Mouse (Mus musculus) hindbrain, embryonic 12.5 days (tissue): Measurements from ENCODE around the gene Cdh20. TPM values are rescaled to one million over a fixed set of nuclear protein-coding genes. Genes with fewer than 3 reads are reported as not detected.

Experiments
- ATAC-seq: fragments of 200-750 bp; cut with Nextera tagmentation; 2 replicates; pipeline ENCODE4 v1.8.0; 2017; ENCODE audit warnings: moderate TSS enrichment; ENCODE audit not compliant: low FRiP score
- H3K27ac ChIP-seq: fragments of 300-500 bp; sonication (generic); 2 replicates; pipeline ENCODE4 v1.5.1; 2016; ENCODE audit warnings: mild to moderate bottlenecking
- H3K27me3 ChIP-seq: fragments of 300-500 bp; sonication (generic); 2 replicates; pipeline ENCODE4 v1.6.1; 2016; ENCODE audit warnings: mild to moderate bottlenecking
- H3K36me3 ChIP-seq: fragments of 300-500 bp; sonication (generic); 2 replicates; pipeline ENCODE4 v1.6.1; 2016; ENCODE audit warnings: mild to moderate bottlenecking
- H3K4me1 ChIP-seq: fragments of 300-500 bp; sonication (generic); 2 replicates; pipeline ENCODE4 v1.6.1; 2016
- H3K4me2 ChIP-seq: fragments of 300-500 bp; sonication (generic); replicated peaks from 2 replicates; pipeline ENCODE4 v1.6.1; 2016; ENCODE audit warnings: mild to moderate bottlenecking
- H3K4me3 ChIP-seq: fragments of 300-500 bp; sonication (generic); 2 replicates; pipeline ENCODE4 v1.5.1; 2016; ENCODE audit warnings: mild to moderate bottlenecking
- H3K9ac ChIP-seq: fragments of 300-500 bp; sonication (generic); 2 replicates; pipeline ENCODE4 v1.6.1; 2016; ENCODE audit warnings: mild to moderate bottlenecking, moderate library complexity
- H3K9me3 ChIP-seq: fragments of 300-500 bp; sonication (generic); replicated peaks from 2 replicates; pipeline ENCODE4 v1.6.1; 2016; ENCODE audit warnings: mild to moderate bottlenecking
- WGBS: fragments of 180-500 bp; shearing (Covaris S2); methylation state at CpG from one replicate; pipeline ENCODE4 v1.1.7; 2016; 5-methylcytosine and 5-hydroxymethylcytosine counted together
- polyA plus RNA-seq: library from polyadenylated mRNA; unstranded; fragments of >200 nt; fragmentation: Nextera tagmentation; extraction: Ambion mirVana; gene quantifications from 2 replicates; pipeline ENCODE4 v1.2.1, GENCODE M21; 2016

Gene Cdh20
- polyA plus RNA-seq, 1 experiment from 2014 or later = 1.5 TPM

- Histone ChIP-seq H3K4me3 (no peak overlapping the region), H3K36me3 (no peaks in the 10 kb centered on the region), H3K27ac (no peak overlapping the region), H3K4me1 (no peaks in the 10 kb centered on the region; the same call in 1 of the 2 replicates), H3K9ac (no peak overlapping the region), H3K9me3 (no peaks in the 10 kb centered on the region), H3K27me3 (no peaks in the 10 kb centered on the region), H3K4me2 (no peak overlapping the region)
- 94% methylated on average over 2 of the region's 2 CpGs for WGBS
- ATAC-seq = no peak
Measured at GRCm38 (mm10) chr1:104807214-104807613, 38.9 kb downstream of the Cdh20 start.

- WGBS = 86% methylated on average over 2 of the region's 2 CpGs
- Histone ChIP-seq H3K4me3 (no peak overlapping the region), H3K4me1 (no peaks in the 10 kb centered on the region), H3K9ac (no peak overlapping the region), H3K36me3 (no peaks in the 10 kb centered on the region), H3K9me3 (no peaks in the 10 kb centered on the region), H3K4me2 (no peak overlapping the region), H3K27me3 (no peaks in the 10 kb centered on the region), H3K27ac (no peak overlapping the region)
- ATAC-seq = no peak
Measured at GRCm38 (mm10) chr1:104817510-104817909, 49.2 kb downstream of the Cdh20 start.

- Histone ChIP-seq H3K4me1 (no peaks in the 10 kb centered on the region), H3K36me3 (no peaks in the 10 kb centered on the region), H3K4me3 (no peak overlapping the region), H3K27me3 (no peaks in the 10 kb centered on the region), H3K9me3 (no peaks in the 10 kb centered on the region), H3K27ac (no peak overlapping the region), H3K9ac (no peak overlapping the region), H3K4me2 (no peak overlapping the region)
- WGBS = 88% methylated on average over 2 of the region's 2 CpGs
- ATAC-seq = no peak
Measured at GRCm38 (mm10) chr1:104828106-104828505, 59.8 kb downstream of the Cdh20 start.

- no peaks in the 10 kb centered on the region for H3K9me3 ChIP-seq
- 52% methylated on average over 4 of the region's 4 CpGs for WGBS
- H3K27me3 ChIP-seq = no peaks in the 10 kb centered on the region
- H3K4me1 ChIP-seq = no peaks in the 10 kb centered on the region
- no peak overlapping the region for H3K9ac ChIP-seq
- no peak overlapping the region for H3K27ac ChIP-seq
- H3K4me2 ChIP-seq = no peak overlapping the region
- H3K4me3 ChIP-seq = no peak overlapping the region
- H3K36me3 ChIP-seq = no peaks in the 10 kb centered on the region
- peak; percentile 11; the same call in 1 of the 2 replicates for ATAC-seq
Measured at GRCm38 (mm10) chr1:104838206-104838915, 70.0 kb downstream of the Cdh20 start.

GRCm38 (mm10) chr1:104839051-104839450 is 70.7 kb downstream of the Cdh20 start:
- no peak overlapping the region for H3K4me2 ChIP-seq
- H3K9me3 ChIP-seq = no peaks in the 10 kb centered on the region
- H3K4me1 ChIP-seq = no peaks in the 10 kb centered on the region
- no peak for ATAC-seq
- no peaks in the 10 kb centered on the region for H3K36me3 ChIP-seq
- H3K9ac ChIP-seq = no peak overlapping the region
- no peak overlapping the region for H3K4me3 ChIP-seq
- H3K27ac ChIP-seq = no peak overlapping the region
- no peaks in the 10 kb centered on the region for H3K27me3 ChIP-seq

GRCm38 (mm10) chr1:104848256-104848919 is 80.1 kb downstream of the Cdh20 start:
- ATAC-seq = peak; percentile 77; the same call in 1 of the 2 replicates
- H3K4me2 ChIP-seq = no peak overlapping the region
- WGBS = 28% methylated on average over 2 of the region's 2 CpGs
- H3K9ac ChIP-seq = no peak overlapping the region
- no peaks in the 10 kb centered on the region for H3K27me3 ChIP-seq
- H3K4me1 ChIP-seq = no peaks in the 10 kb centered on the region; the same call in 1 of the 2 replicates
- H3K27ac ChIP-seq = no peak overlapping the region
- H3K36me3 ChIP-seq = no peaks in the 10 kb centered on the region
- H3K9me3 ChIP-seq = no peaks in the 10 kb centered on the region
- no peak overlapping the region for H3K4me3 ChIP-seq

GRCm38 (mm10) chr1:104848920-104849272 is 80.6 kb downstream of the Cdh20 start:
- H3K27me3 ChIP-seq = no peaks in the 10 kb centered on the region
- H3K27ac ChIP-seq = no peak overlapping the region
- H3K36me3 ChIP-seq = no peaks in the 10 kb centered on the region
- H3K4me1 ChIP-seq = no peaks in the 10 kb centered on the region; the same call in 1 of the 2 replicates
- WGBS = 15% methylated on average over 4 of the region's 4 CpGs
- ATAC-seq = 0 out of 2 replicates have a peak, but pooled peaks have one; percentile 22
- H3K9me3 ChIP-seq = no peaks in the 10 kb centered on the region
- H3K9ac ChIP-seq = no peak overlapping the region
- no peak overlapping the region for H3K4me3 ChIP-seq
- no peak overlapping the region for H3K4me2 ChIP-seq

- Histone ChIP-seq H3K9ac (no peak overlapping the region), H3K4me2 (no peak overlapping the region), H3K27me3 (no peaks in the 10 kb centered on the region), H3K4me1 (no peaks in the 10 kb centered on the region), H3K36me3 (no peaks in the 10 kb centered on the region), H3K27ac (no peak overlapping the region), H3K4me3 (no peak overlapping the region), H3K9me3 (no peaks in the 10 kb centered on the region)
- WGBS = 95% methylated on average over 1 of the region's 1 CpGs
- no peak for ATAC-seq
Measured at GRCm38 (mm10) chr1:104877384-104877783, 109.1 kb downstream of the Cdh20 start.

- Histone ChIP-seq H3K4me3 (no peak overlapping the region), H3K4me2 (no peak overlapping the region), H3K9ac (no peak overlapping the region), H3K4me1 (no peaks in the 10 kb centered on the region), H3K36me3 (no peaks in the 10 kb centered on the region), H3K27me3 (no peaks in the 10 kb centered on the region), H3K27ac (no peak overlapping the region), H3K9me3 (no peaks in the 10 kb centered on the region)
- no peak for ATAC-seq
Measured at GRCm38 (mm10) chr1:104901815-104902214, 133.5 kb downstream of the Cdh20 start.

- 76% methylated on average over 5 of the region's 5 CpGs for WGBS
- Histone ChIP-seq H3K4me3 (no peak overlapping the region), H3K27ac (no peak overlapping the region), H3K36me3 (no peaks in the 10 kb centered on the region), H3K4me1 (no peaks in the 10 kb centered on the region), H3K9me3 (no peaks in the 10 kb centered on the region), H3K4me2 (no peak overlapping the region), H3K27me3 (no peaks in the 10 kb centered on the region), H3K9ac (no peak overlapping the region)
- no peak for ATAC-seq
Measured at GRCm38 (mm10) chr1:104903409-104903808, 135.1 kb downstream of the Cdh20 start.

- Histone ChIP-seq H3K4me2 (no peak overlapping the region), H3K27ac (no peak overlapping the region)
- no peak for ATAC-seq
Measured at GRCm38 (mm10) chr1:104912407-104912806, 144.1 kb downstream of the Cdh20 start.

GRCm38 (mm10) chr1:104916507-104916906 is 148.2 kb downstream of the Cdh20 start:
- peak; percentile 48; the same call in 1 of the 2 replicates for ATAC-seq
- 33% methylated on average over 2 of the region's 2 CpGs for WGBS
- Histone ChIP-seq H3K9me3 (no peaks in the 10 kb centered on the region), H3K4me2 (no peak overlapping the region), H3K27me3 (no peaks in the 10 kb centered on the region), H3K4me3 (no peak overlapping the region), H3K36me3 (no peaks in the 10 kb centered on the region), H3K9ac (no peak overlapping the region), H3K27ac (no peak overlapping the region), H3K4me1 (0 out of 2 replicates have a peak, but pooled peaks cover 4% of the 10 kb centered on the region)

More at GRCm38 (mm10) chr1:104912407-104912806, 144.1 kb downstream of the Cdh20 start:
- WGBS = 56% methylated on average over 3 of the region's 3 CpGs
- Histone ChIP-seq H3K36me3 (no peaks in the 10 kb centered on the region), H3K9ac (no peak overlapping the region), H3K9me3 (no peaks in the 10 kb centered on the region), H3K4me3 (no peak overlapping the region), H3K4me1 (0 out of 2 replicates have a peak, but pooled peaks cover 4% of the 10 kb centered on the region), H3K27me3 (no peaks in the 10 kb centered on the region)
